Mouse (Mus musculus): ENCODE data around the gene Glt28d2. TPM values are rescaled to one million over a fixed set of nuclear protein-coding genes. Genes with fewer than 3 reads are reported as not detected.

Gene Glt28d2
- total RNA-seq, 2 experiments from 2014 or later: 7.3 to 7.6 TPM

DNA sequence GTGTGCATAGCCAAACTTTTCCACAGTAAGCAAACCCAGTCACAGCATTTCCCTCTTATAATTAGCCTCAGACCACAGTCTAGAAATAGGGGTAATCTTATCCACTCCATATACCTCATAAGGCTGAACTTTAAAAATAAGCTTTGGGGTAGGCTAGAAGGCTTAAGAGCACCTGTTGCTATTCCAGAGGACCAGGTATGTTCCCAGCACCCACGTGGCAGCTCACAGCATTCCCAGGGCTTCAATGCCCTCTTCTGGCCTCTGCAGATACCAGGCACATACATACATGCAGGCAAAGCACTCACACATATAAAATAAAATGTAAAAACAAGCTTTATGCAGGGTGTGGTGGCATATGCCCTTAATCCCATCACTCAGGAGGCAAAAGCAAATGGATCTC lies 53.7 kb downstream of the Glt28d2 start:
- no peak for DNase-seq
- intact Hi-C loops (cut with DNase I): no loop called here

DNA sequence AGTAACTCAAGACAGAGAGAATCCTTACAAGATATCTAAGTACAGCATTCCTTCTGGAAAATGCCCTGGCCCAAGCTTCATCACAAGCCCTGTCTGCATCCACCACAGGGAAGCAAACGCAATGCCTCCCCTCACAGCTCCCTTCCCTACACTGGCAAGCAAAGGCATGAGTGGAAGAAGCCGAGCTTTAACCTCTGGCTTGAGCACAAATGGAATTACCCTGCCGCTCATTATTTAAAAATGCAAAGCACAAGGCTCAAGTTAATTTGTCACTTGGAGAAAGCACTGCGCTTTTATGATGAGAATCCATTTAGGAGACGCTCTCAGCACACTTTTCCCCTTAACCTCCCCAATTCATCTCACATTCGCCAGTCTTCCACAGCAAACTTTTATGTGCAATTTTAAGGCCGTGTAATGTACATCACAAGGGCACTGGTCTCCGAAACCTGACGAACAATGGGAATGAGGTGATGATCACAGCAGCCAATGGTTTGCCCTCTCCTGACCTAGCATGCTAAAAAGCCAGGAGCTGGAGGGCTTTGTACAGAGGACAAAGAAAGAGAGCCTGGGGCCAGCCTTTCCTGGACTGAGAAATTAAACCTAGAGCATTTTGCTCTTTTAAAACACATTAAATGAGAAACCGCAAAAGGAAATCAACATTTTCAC lies 54.7 kb downstream of the Glt28d2 start:
- intact Hi-C loops (cut with DNase I): no loop called here
- DNase-seq: no peak

- intact Hi-C loops (cut with DNase I): no loop called here
- no peak for DNase-seq
Measured at GRCm38 (mm10) chr3:85831785-85832184, 55.5 kb downstream of the Glt28d2 start.

- DNase-seq: peak in 1 of 2 experiments; percentile 7
- intact Hi-C loops (cut with DNase I): no loop called here
Measured at GRCm38 (mm10) chr3:85829047-85829446, 58.3 kb downstream of the Glt28d2 start.

DNA sequence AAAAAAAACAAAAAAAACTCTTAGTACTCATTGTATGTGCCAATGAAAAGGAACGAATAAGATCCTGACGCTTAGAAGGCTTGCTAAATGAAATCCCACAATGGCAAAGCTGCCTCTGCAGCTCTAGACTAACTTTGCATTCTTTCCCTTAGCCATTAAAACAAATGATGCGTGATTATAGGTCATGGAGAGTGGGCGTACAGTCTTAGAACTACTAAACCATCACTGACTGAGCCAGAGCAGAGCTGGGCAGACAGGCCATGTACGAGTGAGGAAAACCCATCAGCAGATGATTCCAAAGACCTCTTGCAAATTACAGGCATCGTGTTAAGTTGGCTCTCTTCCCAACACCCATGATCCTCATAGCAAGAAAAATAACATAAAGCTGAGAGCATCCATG lies 59.5 kb downstream of the Glt28d2 start:
- no peak for DNase-seq
- intact Hi-C loops (cut with DNase I): no loop called here

DNA sequence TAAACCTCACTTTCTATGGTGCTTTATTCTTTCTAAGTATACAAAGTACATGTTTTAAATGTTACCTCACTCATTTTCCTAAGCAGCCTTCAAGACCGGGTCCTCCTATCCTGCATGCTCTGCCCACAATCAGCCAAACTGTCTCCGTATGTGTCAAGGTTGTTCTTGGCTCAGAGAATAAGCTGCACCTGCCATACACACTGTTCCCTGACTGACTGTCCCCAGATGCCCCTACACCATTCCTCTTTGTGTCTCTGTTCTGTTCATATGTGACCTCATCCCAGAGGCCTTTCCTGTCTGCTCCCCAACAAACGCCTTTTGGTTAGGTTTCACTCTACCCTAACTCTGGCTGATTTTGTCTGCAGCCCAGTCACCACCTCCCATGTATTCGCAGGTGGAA lies 60.0 kb downstream of the Glt28d2 start:
- DNase-seq: peak; percentile 7 to 23
- intact Hi-C loops (cut with DNase I): no loop called here

DNA sequence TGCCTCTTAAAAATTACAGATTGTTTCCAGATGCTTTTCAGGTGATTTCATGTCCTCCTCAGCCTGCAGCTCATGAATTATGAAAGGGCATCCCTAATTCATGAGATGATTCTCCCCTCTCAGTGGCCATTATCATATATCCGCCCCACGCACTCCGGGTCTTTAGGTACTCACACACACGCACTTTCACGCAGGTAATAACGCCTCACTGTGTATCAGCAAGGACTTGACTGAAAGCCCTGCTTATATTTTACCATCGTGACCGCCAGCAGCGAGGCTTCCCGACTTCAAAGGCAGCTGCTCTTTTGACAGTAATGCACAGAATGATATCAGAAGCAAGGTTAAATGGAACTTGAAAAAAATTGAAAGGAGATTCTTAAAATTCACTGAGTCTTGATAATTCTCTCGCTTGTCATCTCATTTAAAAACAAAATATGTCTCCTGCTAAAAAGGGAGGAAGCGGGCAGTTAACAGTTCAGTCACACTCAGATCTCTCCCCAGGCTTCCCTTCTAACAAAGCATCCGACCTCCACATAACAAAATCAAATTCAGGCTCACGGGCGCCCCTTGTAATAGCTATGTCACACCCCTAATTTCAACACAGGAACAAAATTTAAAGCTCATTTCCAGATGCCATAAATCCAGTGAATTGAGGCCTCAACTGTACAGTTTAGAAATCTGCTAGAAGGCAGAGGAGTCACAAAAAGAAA lies 66.3 kb downstream of the Glt28d2 start:
- intact Hi-C loops (cut with DNase I): no loop called here
- DNase-seq: no peak

Other genes starting within 250 kb of the Glt28d2 start
- 10 to 100 TPM; 47.7 to 50.4 TPM for gene Fam160a1, start 70.2 kb downstream of the Glt28d2 start, total RNA-seq (2021)
- 10 to 100 TPM; 39.0 to 42.7 TPM for gene Gm37240, start within 50 bp of the Glt28d2 start, total RNA-seq (2021)
- gene Sh3d19, start 83.6 kb upstream of the Glt28d2 start, total RNA-seq (2021): 10 to 100 TPM; 20.8 to 28.1 TPM
- gene Prss48, start 115.0 kb upstream of the Glt28d2 start, total RNA-seq (2021): not detected

Data from heart, postnatal 14 days (tissue).